Mouse (Mus musculus): Measurements from ENCODE around the gene Lmtk3.

The Lmtk3 gene

GRCm38 (mm10) chr7:45793969-45794585, 10.5 kb downstream of the Lmtk3 start:
- TF ChIP-seq GATA4 (IDR thresholded peaks at IDR 0.05; ENCODE audit: insufficient replicate concordance, low read length) = no peak

- TF ChIP-seq GATA4 (IDR thresholded peaks at IDR 0.05; ENCODE audit: insufficient replicate concordance, low read length) = no peak
These were observed 11.4 kb downstream of the Lmtk3 start for GRCm38 (mm10) chr7:45794971-45795370.

- no peak for TF ChIP-seq GATA4 (IDR thresholded peaks at IDR 0.05; ENCODE audit: insufficient replicate concordance, low read length)
These were observed 13.4 kb downstream of the Lmtk3 start for GRCm38 (mm10) chr7:45796950-45797349.

GRCm38 (mm10) chr7:45797661-45798510, 14.3 kb downstream of the Lmtk3 start:
- TF ChIP-seq GATA4 (IDR thresholded peaks at IDR 0.05; ENCODE audit: insufficient replicate concordance, low read length) = no peak

GRCm38 (mm10) chr7:45798511-45798836, 14.9 kb downstream of the Lmtk3 start:
- TF ChIP-seq GATA4 (IDR thresholded peaks at IDR 0.05; ENCODE audit: insufficient replicate concordance, low read length) = no peak

GRCm38 (mm10) chr7:45798931-45799330, 15.4 kb downstream of the Lmtk3 start:
- no peak for TF ChIP-seq GATA4 (IDR thresholded peaks at IDR 0.05; ENCODE audit: insufficient replicate concordance, low read length)

- TF ChIP-seq GATA4 (IDR thresholded peaks at IDR 0.05; ENCODE audit: insufficient replicate concordance, low read length) = no peak
These were observed 16.5 kb downstream of the Lmtk3 start for GRCm38 (mm10) chr7:45800001-45800400.

- TF ChIP-seq GATA4 (IDR thresholded peaks at IDR 0.05; ENCODE audit: insufficient replicate concordance, low read length) = no peak
These were observed 17.1 kb downstream of the Lmtk3 start for GRCm38 (mm10) chr7:45800546-45801204.

- TF ChIP-seq GATA4 (IDR thresholded peaks at IDR 0.05; ENCODE audit: insufficient replicate concordance, low read length) = no peak
These were observed 17.8 kb downstream of the Lmtk3 start for GRCm38 (mm10) chr7:45801348-45801747.

- TF ChIP-seq GATA4 (IDR thresholded peaks at IDR 0.05; ENCODE audit: insufficient replicate concordance, low read length) = no peak
These were observed 19.0 kb downstream of the Lmtk3 start for GRCm38 (mm10) chr7:45802551-45802950.

- TF ChIP-seq GATA4 (IDR thresholded peaks at IDR 0.05; ENCODE audit: insufficient replicate concordance, low read length) = no peak
These were observed 22.4 kb downstream of the Lmtk3 start for GRCm38 (mm10) chr7:45805941-45806340.

GRCm38 (mm10) chr7:45808471-45808870, 24.9 kb downstream of the Lmtk3 start:
- TF ChIP-seq GATA4 (IDR thresholded peaks at IDR 0.05; ENCODE audit: insufficient replicate concordance, low read length) = no peak

- TF ChIP-seq GATA4 (IDR thresholded peaks at IDR 0.05; ENCODE audit: insufficient replicate concordance, low read length) = no peak
These were observed 25.9 kb downstream of the Lmtk3 start for GRCm38 (mm10) chr7:45809276-45810075.

GRCm38 (mm10) chr7:45812921-45813320, 29.4 kb downstream of the Lmtk3 start:
- no peak for TF ChIP-seq GATA4 (IDR thresholded peaks at IDR 0.05; ENCODE audit: insufficient replicate concordance, low read length)
